Mouse (Mus musculus) myocyte (in vitro differentiated cells): ENCODE measurements around the gene Gpx5. TPM values are rescaled to one million over a fixed set of nuclear protein-coding genes. Genes with fewer than 3 reads are reported as not detected.

Experiments
- H3K27me3 ChIP-seq: one replicate; pipeline ENCODE4 v1.6.1; 2011; ENCODE audit not compliant: control insufficient read depth, insufficient read depth, insufficient read length
- H3K36me3 ChIP-seq: one replicate; pipeline ENCODE4 v1.6.1; 2011; ENCODE audit not compliant: control insufficient read depth, insufficient read depth
- H3K4me2 ChIP-seq: one replicate; pipeline ENCODE4 v1.6.1; 2011; ENCODE audit warnings: low read depth, control low read depth
- H3K4me3 ChIP-seq: one replicate; pipeline ENCODE4 v1.5.1; 2011; ENCODE audit warnings: mild to moderate bottlenecking, control low read depth, moderate library complexity
- H3K79me2 ChIP-seq: one replicate; pipeline ENCODE4 v1.6.1; 2011; ENCODE audit not compliant: control insufficient read depth, insufficient read depth
- H3ac ChIP-seq: one replicate; pipeline ENCODE4 v1.6.1; 2011; ENCODE audit not compliant: control insufficient read depth, insufficient read length
- CEBPB ChIP-seq: IDR thresholded peaks from 2 replicates; pipeline ENCODE4 v1.6.1; 2011; ENCODE audit warnings: mild to moderate bottlenecking, moderate library complexity; ENCODE audit not compliant: poor library complexity, insufficient read depth, severe bottlenecking
- E2F4 ChIP-seq: IDR thresholded peaks from one replicate; pipeline ENCODE4 v1.6.1; 2011; ENCODE audit warnings: mild to moderate bottlenecking, control low read depth, moderate library complexity; ENCODE audit not compliant: insufficient read depth
- MAX ChIP-seq: IDR thresholded peaks from one replicate; pipeline ENCODE4 v1.6.1; 2011; ENCODE audit warnings: low read depth, mild to moderate bottlenecking, control low read depth
- MYOD1 ChIP-seq, 3 experiments: IDR thresholded peaks; one replicate each; pipeline ENCODE4 v1.6.1; 2011; ENCODE audit warnings: control low read depth in 2 of 3, low read depth in 2 of 3, mild to moderate bottlenecking in 2 of 3, moderate library complexity in 1 of 3; ENCODE audit not compliant: insufficient read length in 2 of 3, control insufficient read depth in 1 of 3
- MYOG ChIP-seq, 3 experiments: IDR thresholded peaks; one replicate each; pipeline ENCODE4 v1.6.1; 2011; ENCODE audit warnings: control low read depth in 2 of 3, low read depth in 2 of 3, mild to moderate bottlenecking in 2 of 3; ENCODE audit not compliant: insufficient read length in 2 of 3, control insufficient read depth in 1 of 3, insufficient read depth in 1 of 3
- POLR2A ChIP-seq: IDR thresholded peaks from one replicate; pipeline ENCODE4 v1.6.1; 2011; ENCODE audit warnings: low read depth, mild to moderate bottlenecking, control low read depth, moderate library complexity; ENCODE audit not compliant: insufficient read length
- POLR2AphosphoS2 ChIP-seq: IDR thresholded peaks from one replicate; pipeline ENCODE4 v1.6.1; 2011; ENCODE audit warnings: low read depth, control low read depth; ENCODE audit not compliant: insufficient read length
- REST ChIP-seq: IDR thresholded peaks from one replicate; pipeline ENCODE4 v1.6.1; 2011; ENCODE audit warnings: mild to moderate bottlenecking, control low read depth, moderate library complexity; ENCODE audit not compliant: insufficient read depth, insufficient read length
- SRF ChIP-seq: IDR thresholded peaks from one replicate; pipeline ENCODE4 v1.6.1; 2011; ENCODE audit warnings: low read depth; ENCODE audit not compliant: control insufficient read depth, insufficient read length
- TCF12 ChIP-seq: IDR thresholded peaks from one replicate; pipeline ENCODE4 v1.6.1; 2011; ENCODE audit warnings: mild to moderate bottlenecking, control low read depth; ENCODE audit not compliant: poor library complexity, insufficient read depth, severe bottlenecking
- TCF3 ChIP-seq: IDR thresholded peaks from one replicate; pipeline ENCODE4 v1.6.1; 2011; ENCODE audit warnings: low read depth, control low read depth; ENCODE audit not compliant: insufficient read length
- USF1 ChIP-seq: IDR thresholded peaks from one replicate; pipeline ENCODE4 v1.6.1; 2011; ENCODE audit warnings: low read depth, mild to moderate bottlenecking, control low read depth, moderate library complexity
- polyA plus RNA-seq: library from polyadenylated mRNA; unstranded; fragments of >200 nt; fragmentation: generic; extraction: Trizol; gene quantifications from one replicate; pipeline ENCODE4 v1.2.1, GENCODE M21; 2012; ENCODE audit warnings: missing spikeins

Gene Gpx5
- polyA plus RNA-seq, 1 experiment, result not detected

DNA sequence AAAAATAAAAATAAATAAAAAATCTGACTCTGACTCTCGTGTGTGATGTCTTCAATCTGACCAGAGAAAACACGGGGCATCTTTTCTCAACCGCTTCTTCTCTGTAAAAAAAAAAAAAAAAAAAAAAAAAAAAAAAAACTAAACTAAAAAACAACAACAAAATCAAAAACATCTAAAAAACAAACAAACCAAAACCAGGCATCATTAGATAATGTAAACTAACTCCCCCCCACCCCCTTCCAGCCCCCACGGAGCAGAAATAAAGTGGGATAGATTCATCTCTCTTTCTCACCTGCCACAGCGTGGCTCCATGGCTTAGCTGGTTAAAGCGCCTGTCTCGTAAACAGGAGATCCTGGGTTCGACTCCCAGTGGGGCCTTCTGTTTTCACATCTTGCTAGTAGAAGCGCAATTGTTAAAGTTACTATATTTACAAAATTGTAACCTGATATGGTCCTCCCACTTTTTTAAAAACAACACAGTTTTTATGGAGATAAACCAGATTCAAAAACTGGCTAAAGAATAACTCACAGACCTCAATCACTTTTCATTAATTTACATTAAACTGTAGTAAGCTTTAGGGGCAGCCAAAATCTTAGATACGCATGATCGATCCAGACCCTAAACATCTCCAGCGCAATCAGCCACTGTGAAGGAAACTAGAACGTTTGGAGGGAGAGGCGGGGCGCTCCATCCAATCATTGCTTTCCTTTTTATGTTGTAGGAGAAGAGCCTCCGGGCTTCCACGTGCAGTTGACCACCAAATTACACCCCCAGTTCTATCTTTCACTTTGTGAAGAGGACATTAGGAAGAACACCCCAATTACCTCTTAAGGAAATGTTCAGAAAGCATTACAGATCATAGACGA is 30.2 kb upstream of the Gpx5 start:
- no peak overlapping the region for H3K4me3 ChIP-seq
- H3K4me2 ChIP-seq, result no peak overlapping the region
- H3K36me3 ChIP-seq, result no peaks in the 10 kb centered on the region
- H3K27me3 ChIP-seq, result no peaks in the 10 kb centered on the region
- no peak for TF ChIP-seq POLR2AphosphoS2
- TF ChIP-seq MAX, result no peak
- no peak for TF ChIP-seq CEBPB
- no peak for TF ChIP-seq REST
- TF ChIP-seq TCF3, result no peak
- no peak for TF ChIP-seq POLR2A
- no peak for TF ChIP-seq SRF
- no peak for TF ChIP-seq TCF12
- TF ChIP-seq E2F4, result no peak
- no peak for TF ChIP-seq MYOD1 (IDR thresholded peaks at IDR 0.05; ENCODE audit: control insufficient read depth in 1 of 3, insufficient read length in 2 of 3, low read depth in 2 of 3)
- no peak for TF ChIP-seq USF1
- no peak for TF ChIP-seq MYOG (IDR thresholded peaks at IDR 0.05; ENCODE audit: control insufficient read depth in 1 of 3, insufficient read depth in 1 of 3, insufficient read length in 2 of 3, low read depth in 2 of 3)
- H3K79me2 ChIP-seq, result no peaks in the 10 kb centered on the region
- H3ac ChIP-seq, result no peak overlapping the region

DNA sequence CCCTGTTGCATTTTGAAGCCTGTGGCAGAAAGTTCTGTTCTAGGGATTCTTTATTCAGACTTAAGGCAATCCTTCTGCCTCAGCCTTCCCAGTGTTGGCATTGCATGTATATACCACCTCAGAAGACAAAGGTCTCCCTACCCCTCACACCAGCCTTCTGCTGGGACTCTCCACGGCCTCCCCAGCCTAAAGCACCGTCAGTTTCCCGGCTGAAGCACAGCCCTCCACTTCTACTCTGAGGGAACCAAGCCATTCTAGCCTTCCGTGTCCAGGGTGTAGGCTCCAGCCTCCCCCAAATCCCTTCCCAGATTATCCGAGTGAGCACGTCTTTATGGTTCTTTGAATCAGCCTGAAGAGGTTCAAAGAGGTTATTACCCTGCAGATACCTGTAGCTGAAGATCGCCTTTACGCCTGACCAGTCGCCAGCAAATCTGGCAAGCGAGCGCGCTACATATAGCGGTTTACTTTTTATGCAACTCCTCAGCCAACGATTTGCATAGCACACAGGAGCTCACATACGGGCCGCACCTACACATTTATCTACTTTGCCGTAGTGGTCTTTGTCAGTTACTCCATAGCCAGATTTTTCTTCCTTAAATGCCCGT is 29.5 kb upstream of the Gpx5 start:
- H3K4me3 ChIP-seq, result no peak overlapping the region

DNA sequence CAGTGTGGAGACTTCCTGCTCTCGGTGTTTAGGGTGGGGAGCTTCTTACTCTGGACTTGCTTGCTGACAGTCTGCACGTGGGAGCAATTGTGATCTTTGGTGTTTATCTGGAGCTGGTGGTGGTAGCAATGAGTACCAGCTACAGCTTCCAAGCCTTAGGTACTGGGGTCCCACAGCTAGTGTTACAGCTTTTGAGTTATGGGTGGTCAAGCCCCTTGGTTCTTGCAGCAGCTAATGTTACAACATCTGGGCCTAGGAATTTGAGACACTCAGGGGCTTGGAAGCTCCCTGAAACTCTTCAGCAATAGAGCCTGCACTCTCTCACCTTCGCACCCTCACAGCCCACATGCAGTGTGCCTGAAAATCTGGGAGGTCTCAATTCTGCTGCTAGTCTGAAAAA is 27.7 kb upstream of the Gpx5 start:
- Histone ChIP-seq H3K36me3 (no peaks in the 10 kb centered on the region), H3ac (no peak overlapping the region), H3K79me2 (no peaks in the 10 kb centered on the region), H3K4me3 (no peak overlapping the region), H3K27me3 (no peaks in the 10 kb centered on the region), H3K4me2 (no peak overlapping the region)
- TF ChIP-seq SRF (no peak), E2F4 (no peak), POLR2AphosphoS2 (no peak), MAX (no peak), POLR2A (no peak), TCF3 (no peak), MYOD1 (IDR thresholded peaks at IDR 0.05; ENCODE audit: control insufficient read depth in 1 of 3, insufficient read length in 2 of 3, low read depth in 2 of 3) (no peak), REST (no peak), TCF12 (no peak), CEBPB (no peak), MYOG (IDR thresholded peaks at IDR 0.05; ENCODE audit: control insufficient read depth in 1 of 3, insufficient read depth in 1 of 3, insufficient read length in 2 of 3, low read depth in 2 of 3) (no peak), USF1 (no peak)

More for the DNA sequence above, 29.5 kb upstream of the Gpx5 start:
- no peaks in the 10 kb centered on the region for H3K79me2 ChIP-seq
- H3K4me2 ChIP-seq, result no peak overlapping the region
- H3K36me3 ChIP-seq, result no peaks in the 10 kb centered on the region
- H3ac ChIP-seq, result no peak overlapping the region
- TF ChIP-seq POLR2A (no peak), SRF (no peak), USF1 (no peak), MAX (no peak), POLR2AphosphoS2 (no peak), MYOD1 (IDR thresholded peaks at IDR 0.05; ENCODE audit: control insufficient read depth in 1 of 3, insufficient read length in 2 of 3, low read depth in 2 of 3) (no peak), REST (no peak), MYOG (IDR thresholded peaks at IDR 0.05; ENCODE audit: control insufficient read depth in 1 of 3, insufficient read depth in 1 of 3, insufficient read length in 2 of 3, low read depth in 2 of 3) (no peak), TCF12 (no peak), E2F4 (no peak), TCF3 (no peak), CEBPB (no peak)
- no peaks in the 10 kb centered on the region for H3K27me3 ChIP-seq

DNA sequence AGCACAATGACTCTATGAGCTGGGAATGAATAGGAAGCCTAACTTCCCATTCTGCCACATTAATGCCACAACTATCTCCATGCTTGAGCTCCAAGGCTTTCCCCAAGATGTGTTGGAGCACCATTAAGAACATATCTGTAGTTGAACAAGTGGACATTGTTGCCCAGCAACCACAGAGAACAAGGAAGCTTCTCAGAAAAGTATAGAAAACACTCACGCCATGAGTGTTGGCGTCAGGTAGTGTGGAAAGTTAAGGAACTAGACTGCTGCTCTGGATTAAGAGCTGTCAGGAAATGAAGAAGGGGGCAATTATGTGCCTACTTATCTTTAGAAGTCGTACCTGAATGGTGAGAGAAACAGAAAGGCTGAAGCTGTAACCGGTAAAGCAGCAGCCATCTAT is 21.4 kb upstream of the Gpx5 start:
- Histone ChIP-seq H3K4me3 (no peak overlapping the region), H3K79me2 (no peaks in the 10 kb centered on the region), H3K27me3 (no peaks in the 10 kb centered on the region), H3K36me3 (no peaks in the 10 kb centered on the region), H3ac (no peak overlapping the region), H3K4me2 (no peak overlapping the region)
- no peak for TF ChIP-seq POLR2A
- TF ChIP-seq MYOG (IDR thresholded peaks at IDR 0.05; ENCODE audit: control insufficient read depth in 1 of 3, insufficient read depth in 1 of 3, insufficient read length in 2 of 3, low read depth in 2 of 3), result no peak
- no peak for TF ChIP-seq REST
- TF ChIP-seq MYOD1 (IDR thresholded peaks at IDR 0.05; ENCODE audit: control insufficient read depth in 1 of 3, insufficient read length in 2 of 3, low read depth in 2 of 3), result no peak
- no peak for TF ChIP-seq TCF3
